Mouse (Mus musculus) neural tube, postnatal 0 days (tissue): Measurements from ENCODE around the gene Gjc1. TPM values are rescaled to one million over a fixed set of nuclear protein-coding genes. Genes with fewer than 3 reads are reported as not detected.

ENCODE experiments used
- polyA plus RNA-seq: library from polyadenylated mRNA; unstranded; fragments of >200 nt; fragmentation: Nextera tagmentation; extraction: Ambion mirVana; gene quantifications from 2 replicates; pipeline ENCODE4 v1.2.1, GENCODE M21; 2015

The Gjc1 gene
- polyA plus RNA-seq = 25.7 and 26.6 TPM in 2 replicates

GRCm38 (mm10) chr11:102819021-102819782, at the start of gene Gjc1:
TSS of gene Gjc1 (minus strand) at chr11:102819700.

GRCm38 (mm10) chr11:102835549-102835948, 16.0 kb upstream of the Gjc1 start, which contains the start of gene Higd1b:
TSS of gene Higd1b (plus strand) at chr11:102835849.

GRCm38 (mm10) chr11:102761309-102762210, 57.9 kb downstream of the Gjc1 start, which contains the start of gene Adam11:
TSS of gene Adam11 (plus strand) at chr11:102761439.

Other genes starting within 250 kb of the Gjc1 start
- gene Gm11627, start 240.2 kb downstream of the Gjc1 start, polyA plus RNA-seq = 9.7 and 10.1 TPM in 2 replicates
- 8.4 and 8.8 TPM in 2 replicates for gene Fzd2, start 215.3 kb downstream of the Gjc1 start, polyA plus RNA-seq
- 0.09 and 0.14 TPM in 2 replicates for gene Meioc, start 156.0 kb downstream of the Gjc1 start, polyA plus RNA-seq
- 27.6 and 29.3 TPM in 2 replicates for gene Ccdc43, start 121.9 kb downstream of the Gjc1 start, polyA plus RNA-seq
- 20.7 and 24.9 TPM in 2 replicates for gene Adam11, start 58.3 kb downstream of the Gjc1 start, polyA plus RNA-seq
- 12.4 and 16.6 TPM in 2 replicates for gene Higd1b, start 16.1 kb upstream of the Gjc1 start, polyA plus RNA-seq
- 92.2 and 102 TPM in 2 replicates for gene Eftud2, start 61.3 kb upstream of the Gjc1 start, polyA plus RNA-seq
- gene Ccdc103, start 61.5 kb upstream of the Gjc1 start, polyA plus RNA-seq = 1.6 and 1.7 TPM in 2 replicates
- not detected in 2 replicates for gene Fam187a, start 65.5 kb upstream of the Gjc1 start, polyA plus RNA-seq
- gene Gfap, start 81.2 kb upstream of the Gjc1 start, polyA plus RNA-seq = 243 and 290 TPM in 2 replicates
- gene Kif18b, start 105.4 kb upstream of the Gjc1 start, polyA plus RNA-seq = 0.68 and 0.79 TPM in 2 replicates
- 17.7 and 23.5 TPM in 2 replicates for gene C1ql1, start 127.0 kb upstream of the Gjc1 start, polyA plus RNA-seq
- 38.6 and 43.1 TPM in 2 replicates for gene Nmt1, start 208.5 kb upstream of the Gjc1 start, polyA plus RNA-seq
- gene Dcakd, start 208.6 kb upstream of the Gjc1 start, polyA plus RNA-seq = 127 and 160 TPM in 2 replicates